Mouse (Mus musculus) kidney, postnatal 14 days (tissue): ENCODE results near the gene Fth1.
"Not testable (repeated sequence)": the region's sequence is repeated elsewhere in the genome, so short reads cannot be mapped to it uniquely, and the experiment has no call there.

Experiments used
- DNase-seq: peaks from one replicate; pipeline ENCODE4 v3.0.0; 2022; ENCODE audit warnings: mixed read lengths

Gene Fth1

DNA sequence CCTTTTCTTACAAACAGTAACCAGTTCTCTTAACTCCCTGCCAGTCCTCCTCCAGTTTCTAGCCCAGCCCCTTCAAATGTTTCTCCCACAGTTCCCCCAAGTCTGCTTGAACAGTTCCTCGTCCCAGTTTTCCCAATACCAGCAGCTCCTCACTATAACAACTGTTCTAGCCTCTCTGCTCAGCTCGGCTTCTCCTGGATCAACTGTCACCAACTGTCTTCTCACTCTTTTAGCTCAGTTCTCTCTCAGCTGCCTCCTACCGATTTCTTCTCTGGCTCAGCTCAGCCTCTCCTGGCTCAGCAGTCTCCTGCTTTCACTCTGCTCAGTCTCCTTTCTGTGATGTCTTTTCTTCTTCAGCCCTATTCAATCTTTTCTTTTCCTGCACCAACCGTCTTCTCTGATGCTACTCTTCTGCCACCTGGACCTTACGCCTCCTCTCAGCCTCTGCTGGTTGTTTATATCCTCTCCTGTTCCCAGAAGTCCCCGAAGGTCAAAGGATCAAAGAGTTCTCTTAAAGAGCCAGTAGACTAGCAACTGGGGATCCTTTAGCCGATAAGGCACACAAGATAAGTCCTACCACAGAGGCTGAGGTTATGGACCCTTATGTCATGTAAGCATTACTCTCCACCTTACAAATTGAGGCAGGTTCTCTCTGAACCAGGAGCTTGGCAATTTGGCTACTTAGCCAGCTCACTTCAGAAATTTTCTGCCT is 16.0 kb upstream of the Fth1 start:
- DNase-seq: no peak

DNA sequence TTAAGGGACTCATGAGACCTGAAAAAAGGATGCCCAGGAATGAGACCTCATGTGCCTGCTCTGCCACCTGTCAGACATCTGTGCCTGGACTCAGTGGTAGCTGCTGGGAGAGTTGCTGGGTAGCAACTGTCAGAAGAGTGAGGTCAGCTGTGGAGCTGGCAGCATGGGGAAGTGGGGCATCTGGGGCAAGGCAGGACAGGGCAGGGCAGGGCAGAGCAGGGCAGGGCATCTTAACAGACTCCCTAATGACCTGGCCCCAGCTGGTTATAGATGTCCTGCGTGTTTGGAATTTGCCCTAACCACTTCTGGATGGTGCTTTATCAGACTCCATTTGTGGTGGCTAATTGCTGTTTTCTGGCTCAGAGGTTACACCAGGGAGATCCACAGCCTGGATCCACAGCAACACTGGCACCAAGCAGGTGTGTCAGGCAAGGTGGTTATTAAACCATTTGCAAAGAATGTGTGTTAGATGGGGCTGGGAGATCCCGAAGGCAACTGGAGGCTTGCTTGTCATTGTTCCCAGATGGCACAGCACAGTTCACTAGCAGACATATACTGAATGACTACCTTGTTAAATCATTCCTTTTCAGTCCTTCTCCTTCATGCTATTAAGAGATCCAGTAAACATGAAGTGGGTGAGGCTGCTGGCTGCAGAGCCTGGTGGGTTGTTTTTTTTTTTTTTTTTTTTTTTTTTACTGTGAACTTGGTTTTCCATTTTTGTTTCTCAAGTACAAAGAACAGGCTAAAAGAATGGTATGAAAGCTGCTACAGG is 14.1 kb upstream of the Fth1 start:
- no peak for DNase-seq

DNA sequence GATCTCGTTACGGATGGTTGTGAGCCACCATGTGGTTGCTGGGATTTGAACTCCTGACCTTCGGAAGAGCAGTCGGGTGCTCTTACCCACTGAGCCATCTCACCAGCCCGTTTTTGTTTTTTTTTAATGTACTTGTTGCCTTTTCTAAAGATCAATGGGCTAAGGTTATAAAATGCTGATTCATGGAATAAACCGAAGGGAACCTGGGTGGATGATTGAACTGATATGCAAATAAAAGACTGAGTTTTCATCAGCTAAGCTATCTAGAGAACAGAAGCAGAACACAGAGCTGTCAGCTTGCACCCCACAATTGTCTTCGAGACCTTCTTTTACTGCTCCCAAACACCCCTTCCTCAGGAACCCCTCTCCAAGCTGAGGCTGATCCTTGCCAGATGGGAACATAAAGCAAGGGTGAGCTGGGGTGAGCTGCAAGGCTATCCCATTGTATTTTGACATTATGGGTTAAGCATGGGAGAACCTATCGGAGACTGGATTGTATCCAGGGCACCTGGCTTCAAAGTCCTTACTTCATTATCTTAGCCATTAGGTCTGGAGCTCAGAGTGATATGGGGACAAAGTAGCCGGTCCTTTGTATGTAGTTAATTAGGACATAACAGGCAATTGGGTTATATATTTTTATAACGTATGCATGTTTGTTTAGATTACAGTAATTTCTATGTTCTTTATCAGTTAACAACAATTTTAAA is 12.2 kb upstream of the Fth1 start:
- DNase-seq: no peak

DNA sequence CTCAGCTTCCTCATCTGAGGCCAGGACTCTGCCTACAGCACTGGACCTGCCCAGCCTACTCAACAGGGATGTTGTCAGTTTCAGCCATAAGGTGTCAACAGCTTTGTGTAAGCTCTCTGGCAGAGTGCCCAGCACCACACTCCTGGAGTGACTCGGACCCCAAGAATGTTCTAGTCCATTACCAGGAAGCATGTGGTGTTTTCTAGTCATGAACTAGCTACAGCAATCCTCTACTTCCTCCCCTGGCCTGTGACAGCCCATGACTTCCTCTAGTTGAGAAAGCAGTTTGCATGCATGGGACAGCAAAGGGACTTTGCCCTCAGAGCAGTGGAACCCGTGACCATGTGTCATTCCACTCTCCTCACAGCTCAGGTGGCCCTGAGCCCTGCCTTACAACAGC is 5.5 kb upstream of the Fth1 start:
- DNase-seq: not testable (repeated sequence)

DNA sequence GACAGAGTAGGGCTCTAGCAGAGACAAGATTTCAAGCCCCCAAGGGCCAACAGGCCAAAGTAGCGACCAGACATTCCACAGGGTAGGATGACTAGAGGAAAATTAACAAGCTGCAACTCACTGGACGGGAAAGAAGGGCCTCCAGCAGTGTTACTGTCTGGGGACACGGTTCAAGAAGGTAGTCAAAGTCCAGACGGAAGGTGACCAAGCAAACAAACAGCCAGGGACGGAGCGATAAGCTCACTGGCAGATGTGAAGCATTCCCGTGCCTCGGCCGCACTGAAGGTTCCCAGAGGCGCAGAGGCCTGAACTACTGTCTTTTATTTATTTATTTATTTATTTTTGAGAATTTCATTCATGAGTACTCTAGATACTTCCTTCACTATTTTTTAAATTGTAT is 3.3 kb upstream of the Fth1 start:
- DNase-seq: peak; percentile 72

DNA sequence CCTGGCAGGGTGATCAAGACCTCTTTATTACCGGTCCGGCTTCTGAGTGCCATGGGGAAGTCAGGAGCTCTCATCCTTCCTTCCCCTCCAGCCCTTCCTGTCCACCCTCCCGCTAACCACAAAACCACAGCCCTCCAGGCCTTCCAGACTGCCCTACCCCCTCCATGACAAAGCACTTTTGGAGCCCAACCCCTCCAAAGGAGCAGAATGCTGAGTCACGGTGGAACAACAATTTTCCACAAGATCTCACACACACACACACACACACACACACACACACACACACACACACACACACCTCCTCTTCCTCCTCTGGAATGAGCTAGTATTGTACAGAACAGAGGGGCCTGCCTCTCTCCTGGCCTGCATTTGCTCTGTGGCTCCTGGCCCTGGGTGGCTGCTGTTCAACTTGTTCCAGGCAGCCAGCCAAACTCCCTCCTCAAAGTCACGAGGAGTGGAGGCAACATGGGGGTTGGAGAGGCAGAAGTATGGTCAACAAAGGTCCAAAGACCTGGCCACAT is 1.9 kb upstream of the Fth1 start:
- peak; percentile 93 for DNase-seq

DNA sequence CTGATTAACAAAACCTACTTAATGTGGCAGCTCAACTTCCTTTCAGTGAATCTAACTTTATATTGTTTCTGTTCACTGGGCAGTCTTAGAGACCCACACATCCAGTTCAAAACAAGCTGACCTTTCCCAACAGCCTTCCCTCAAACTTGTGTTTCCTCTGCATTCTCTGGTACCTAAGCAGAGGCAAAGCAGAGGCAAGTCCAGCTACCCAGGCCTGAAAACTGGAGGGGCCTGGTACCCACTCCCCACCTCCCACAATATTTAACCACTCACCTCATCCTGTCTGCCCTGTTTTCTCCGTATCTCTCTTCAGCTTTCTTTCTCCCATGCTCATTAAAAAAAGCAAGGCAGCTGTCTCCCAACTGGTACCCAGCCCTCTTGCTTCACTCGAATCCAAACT is 1.2 kb upstream of the Fth1 start:
- DNase-seq: no peak

DNA sequence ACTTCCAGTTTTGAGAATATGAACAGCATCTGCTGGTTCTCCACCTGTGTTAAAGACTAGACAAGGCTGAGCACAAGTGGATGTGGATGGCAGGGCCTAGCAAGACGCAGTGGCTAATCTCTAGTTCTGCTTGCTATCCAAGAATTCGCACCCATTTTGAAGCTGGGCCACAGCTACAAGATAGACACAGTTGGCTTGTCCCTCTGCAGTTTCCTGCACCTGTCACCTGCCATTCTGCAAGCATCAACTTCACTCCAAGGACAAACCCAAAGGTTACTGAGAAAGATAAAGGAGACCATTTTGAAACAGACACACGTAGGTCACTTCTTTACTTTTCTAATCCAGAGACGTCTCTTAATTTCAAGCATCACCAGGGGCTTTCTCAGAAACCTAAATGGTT is 1.2 kb downstream of the Fth1 start:
- DNase-seq: no peak

DNA sequence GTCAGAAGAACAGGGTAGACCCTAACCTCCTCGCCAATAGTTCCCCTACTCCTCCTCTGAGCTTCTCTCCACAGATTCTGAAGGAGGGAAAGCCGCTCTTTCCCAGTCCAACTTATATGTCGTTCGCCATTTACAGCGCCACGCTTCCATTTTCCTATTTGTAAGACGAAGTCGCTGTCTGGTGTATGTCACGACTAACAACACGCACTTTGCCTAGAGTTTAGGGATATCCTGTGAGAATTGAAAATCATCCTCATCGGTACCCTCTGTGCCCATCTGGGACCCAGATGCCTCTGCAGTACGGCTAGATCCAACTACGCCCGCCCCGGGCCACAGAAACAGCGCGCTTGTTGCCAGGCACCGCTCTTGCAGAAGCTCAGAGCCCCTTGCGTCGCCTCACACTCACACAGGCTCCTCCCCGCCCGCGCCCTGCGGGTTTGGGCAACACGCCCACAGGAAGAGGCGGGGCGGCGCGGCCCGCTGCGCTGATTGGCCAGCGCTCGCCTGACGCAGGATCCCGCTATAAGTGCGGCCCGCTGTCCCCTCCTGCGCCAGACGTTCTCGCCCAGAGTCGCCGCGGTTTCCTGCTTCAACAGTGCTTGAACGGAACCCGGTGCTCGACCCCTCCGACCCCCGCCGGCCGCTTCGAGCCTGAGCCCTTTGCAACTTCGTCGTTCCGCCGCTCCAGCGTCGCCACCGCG is 1.9 kb downstream of the Fth1 start:
- DNase-seq: peak; percentile 97

DNA sequence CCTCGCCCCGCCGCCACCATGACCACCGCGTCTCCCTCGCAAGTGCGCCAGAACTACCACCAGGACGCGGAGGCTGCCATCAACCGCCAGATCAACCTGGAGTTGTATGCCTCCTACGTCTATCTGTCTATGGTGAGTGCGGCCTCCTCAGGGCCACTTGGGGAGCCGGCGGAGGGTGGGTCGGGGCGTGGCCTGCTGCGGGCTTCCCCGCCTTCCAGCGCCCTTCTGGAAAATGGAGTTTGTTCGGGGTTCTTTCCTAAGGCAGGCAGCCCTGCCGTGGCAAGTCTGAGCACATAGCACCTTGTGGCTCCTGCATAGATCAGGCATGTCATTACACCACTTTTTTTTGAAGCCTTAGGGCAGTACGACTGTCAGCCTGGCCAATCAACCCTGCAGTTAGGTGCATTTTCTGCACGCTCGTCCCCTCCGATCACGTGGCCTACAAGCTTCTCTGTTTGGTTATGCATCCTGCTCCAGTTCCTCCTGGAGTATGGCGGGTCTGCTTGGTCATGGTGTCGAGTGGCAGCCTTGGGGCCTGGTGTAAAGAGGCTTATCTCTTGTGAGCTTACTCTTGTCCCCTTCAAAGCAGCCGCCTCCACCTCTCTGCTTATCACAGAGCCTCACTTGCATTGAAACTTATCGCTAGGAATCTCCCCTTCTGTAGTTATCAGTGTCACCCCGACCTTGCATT is 2.6 kb downstream of the Fth1 start:
- peak; percentile 82 for DNase-seq

DNA sequence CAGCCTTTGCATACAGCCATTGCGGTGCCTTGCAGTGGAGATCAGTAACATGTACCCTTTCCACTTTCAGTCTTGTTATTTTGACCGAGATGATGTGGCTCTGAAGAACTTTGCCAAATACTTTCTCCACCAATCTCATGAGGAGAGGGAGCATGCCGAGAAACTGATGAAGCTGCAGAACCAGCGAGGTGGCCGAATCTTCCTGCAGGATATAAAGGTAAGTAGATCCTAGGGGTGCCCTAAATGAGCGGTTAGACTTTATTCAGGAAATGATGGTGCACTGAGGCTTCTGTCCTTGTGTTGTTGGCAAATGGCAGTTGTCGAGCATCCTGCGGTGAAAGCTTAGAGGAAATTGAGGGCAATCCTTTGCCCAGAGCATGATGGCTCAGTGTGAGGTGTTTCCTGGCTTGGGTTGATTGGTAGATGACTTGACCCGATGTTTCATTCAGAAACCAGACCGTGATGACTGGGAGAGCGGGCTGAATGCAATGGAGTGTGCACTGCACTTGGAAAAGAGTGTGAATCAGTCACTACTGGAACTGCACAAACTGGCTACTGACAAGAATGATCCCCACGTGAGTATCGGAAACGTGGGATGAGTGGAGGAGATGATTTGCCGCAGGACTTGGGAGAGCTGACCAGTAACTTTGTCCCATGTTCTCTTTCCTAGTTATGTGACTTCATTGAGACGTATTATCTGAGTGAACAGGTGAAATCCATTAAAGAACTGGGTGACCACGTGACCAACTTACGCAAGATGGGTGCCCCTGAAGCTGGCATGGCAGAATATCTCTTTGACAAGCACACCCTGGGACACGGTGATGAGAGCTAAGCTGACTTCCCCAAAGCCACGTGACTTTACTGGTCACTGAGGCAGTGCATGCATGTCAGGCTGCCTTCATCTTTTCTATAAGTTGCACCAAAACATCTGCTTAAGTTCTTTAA is 4.0 kb downstream of the Fth1 start:
- no peak for DNase-seq

DNA sequence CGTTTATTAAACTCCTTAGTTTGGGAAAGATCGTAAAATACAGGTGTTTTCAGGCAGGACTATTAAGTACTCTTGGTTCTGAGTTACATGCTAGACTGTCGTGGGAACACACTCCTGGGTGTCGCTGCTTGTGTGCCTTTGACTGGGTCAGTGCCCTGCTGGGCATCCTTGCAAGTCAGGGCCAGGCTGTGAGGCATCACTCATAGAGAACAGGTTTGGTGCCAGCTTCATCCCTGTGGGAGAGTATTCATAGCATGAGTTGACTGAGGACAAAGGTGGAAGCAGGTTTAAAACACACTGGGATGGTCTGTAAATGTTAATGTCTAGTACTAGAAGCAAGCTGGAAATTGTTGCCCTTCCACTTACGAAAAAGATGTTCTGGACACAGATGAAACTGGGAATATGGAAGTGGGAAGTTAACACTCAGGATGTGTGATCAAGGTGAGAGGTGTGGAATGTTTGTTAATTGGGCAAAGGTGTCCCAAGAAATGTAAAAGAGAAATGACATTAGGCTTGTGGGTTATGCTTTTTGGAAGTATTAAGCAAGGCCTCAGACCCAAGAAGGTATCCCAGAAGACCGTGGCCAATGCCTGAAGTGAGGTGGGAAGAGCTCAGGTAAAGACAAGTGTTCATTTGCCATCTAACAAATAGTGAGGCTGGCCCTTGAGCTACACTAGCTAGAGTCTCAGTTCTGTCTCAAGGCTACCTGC is 4.9 kb downstream of the Fth1 start:
- DNase-seq: no peak

DNA sequence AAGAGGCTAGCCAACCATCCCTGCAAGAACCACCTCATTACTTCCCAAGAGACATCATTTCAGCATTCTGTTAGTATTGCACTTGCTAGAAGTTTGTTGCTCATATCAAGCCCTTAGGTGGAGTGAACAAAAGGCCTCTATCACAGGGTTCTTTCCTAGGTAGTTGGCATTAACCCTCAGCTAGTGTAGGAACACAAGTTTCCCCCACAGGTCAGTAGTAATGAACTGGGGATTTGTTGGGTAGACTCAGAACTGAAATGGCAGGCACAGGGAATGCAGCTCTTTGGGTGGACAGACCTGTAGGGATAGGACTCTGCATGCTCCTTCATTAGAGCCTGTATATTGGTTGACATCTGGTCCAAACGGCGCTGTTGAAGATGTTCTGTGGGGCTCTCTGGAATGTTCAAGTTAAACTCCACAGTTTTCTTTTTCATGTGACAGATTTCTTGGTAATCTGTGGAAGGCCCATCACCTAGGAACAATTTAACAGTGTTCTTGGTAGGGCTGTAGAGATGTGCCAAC is 5.6 kb downstream of the Fth1 start:
- no peak for DNase-seq

DNA sequence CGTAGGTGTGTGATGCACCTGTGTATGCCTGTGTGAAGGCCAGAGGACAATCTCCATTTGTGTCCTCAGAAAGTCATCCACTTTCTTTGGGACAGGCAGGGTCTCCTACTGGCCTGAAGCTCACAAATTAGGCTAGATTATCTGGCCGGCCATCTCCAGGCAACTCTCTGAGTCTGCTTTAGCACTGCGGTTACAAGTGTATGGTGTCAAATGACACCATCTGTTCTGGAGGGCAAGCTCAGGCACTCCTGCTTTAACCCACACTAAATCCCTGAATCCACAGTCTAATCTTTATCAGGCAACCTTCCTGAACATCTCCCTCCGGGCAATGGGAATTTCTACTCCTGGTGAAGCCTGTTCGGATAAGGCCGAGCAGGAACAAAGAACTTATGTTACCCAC is 6.8 kb downstream of the Fth1 start:
- DNase-seq: no peak

DNA sequence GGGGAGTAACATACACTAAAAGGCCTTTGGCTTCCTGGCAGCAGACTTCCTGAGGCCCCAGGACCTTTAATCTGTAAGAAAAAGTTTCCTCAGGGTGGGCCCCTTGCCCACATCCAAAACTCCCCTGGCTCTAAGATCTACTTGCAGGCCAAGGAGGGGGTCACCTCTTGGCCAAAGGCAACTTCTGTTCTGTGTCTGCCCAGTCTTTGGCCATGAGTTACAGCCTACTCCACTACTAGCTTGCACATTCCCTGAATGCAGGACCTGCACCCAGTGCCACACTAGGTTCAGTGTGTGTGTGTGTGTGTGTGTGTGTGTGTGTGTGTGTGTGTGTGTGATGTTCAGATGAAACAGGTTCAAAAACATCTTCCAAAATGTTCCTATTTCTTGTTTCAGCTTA is 7.2 kb downstream of the Fth1 start:
- no peak for DNase-seq

DNA sequence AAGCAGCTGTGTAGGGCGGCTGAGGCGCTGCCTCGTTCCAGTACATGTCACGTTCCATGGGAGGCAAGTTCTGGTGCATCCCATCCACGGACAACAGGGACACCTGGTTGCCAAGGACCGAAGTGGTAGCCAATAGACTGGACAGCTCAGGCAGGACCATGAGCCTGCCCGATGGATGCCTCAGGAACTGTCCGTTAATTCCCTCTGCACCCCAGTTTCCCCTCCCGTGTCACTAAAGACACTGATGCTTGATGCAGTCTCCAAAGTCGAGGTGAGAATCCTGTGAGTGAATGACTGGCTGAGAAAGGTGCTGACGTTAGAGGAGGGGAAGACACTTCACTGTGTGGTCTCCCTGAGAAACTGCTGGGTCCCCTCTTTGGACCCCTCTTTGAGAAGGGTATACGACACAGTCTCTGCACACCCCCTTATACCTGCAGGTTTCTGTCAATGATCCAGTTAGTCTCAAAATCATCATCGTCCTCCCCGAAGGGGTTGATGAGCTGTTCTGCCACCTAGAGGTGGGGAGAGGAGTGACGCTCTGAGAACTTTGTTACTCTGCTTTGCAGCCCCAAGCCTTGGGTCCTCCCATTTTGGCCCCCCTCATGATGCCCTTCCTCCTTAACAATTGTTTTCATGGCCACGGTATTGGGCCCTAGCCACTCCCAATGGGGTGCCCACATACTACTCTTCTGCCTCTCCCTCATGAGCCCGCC is 8.9 kb downstream of the Fth1 start:
- no peak for DNase-seq

DNA sequence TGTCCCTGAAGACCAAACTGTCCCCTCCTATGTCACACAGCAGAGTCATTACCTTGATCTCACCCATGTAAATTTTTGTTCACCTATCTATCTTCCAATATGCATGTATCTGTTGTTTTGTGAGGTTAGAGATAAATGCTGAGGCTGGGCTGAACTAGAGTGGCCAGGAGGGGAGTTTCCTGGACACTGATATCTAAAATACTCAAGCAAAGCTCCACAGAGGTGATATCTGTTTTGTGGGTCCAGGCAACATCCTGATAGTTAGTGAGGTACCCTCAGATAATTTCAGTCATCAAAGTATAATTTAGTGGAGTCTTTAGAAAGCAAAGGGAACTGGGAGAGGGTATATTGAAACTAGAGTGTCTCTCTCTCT is 9.5 kb downstream of the Fth1 start:
- no peak for DNase-seq

DNA sequence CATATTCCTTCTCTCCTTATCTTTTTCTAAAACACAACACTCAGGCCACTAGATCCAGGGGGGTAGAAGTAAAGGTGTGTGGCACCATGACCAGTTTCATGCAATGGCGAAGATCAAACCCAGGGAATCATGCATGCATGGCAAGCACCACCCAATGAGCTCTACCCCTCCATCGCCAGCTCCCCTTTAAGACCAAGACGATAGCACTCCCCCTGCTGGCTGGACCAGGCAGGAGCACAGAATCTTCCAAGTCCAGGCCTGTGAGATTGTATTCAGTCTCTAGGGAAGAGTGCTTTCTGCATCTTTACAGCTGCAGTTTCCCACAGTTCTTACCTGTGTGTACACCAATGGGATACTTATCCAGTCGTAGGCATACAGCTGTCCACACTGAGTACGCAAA is 10.9 kb downstream of the Fth1 start:
- DNase-seq: peak; percentile 81
